Mouse (Mus musculus) lung, adult 2 months (tissue): Measurements from ENCODE around the gene Rnf145.

Source experiments
- CTCF ChIP-seq: fragments of 200-500 bp; IDR thresholded peaks from 2 replicates; pipeline ENCODE4 v1.5.1; 2011; ENCODE audit warnings: mild to moderate bottlenecking, low read length, control low read depth; ENCODE audit not compliant: insufficient read depth
- POLR2A ChIP-seq: fragments of 200-500 bp; IDR thresholded peaks from 2 replicates; pipeline ENCODE4 v1.6.1; 2011; ENCODE audit warnings: low read depth, mild to moderate bottlenecking, control low read depth, low read length, borderline replicate concordance; ENCODE audit errors: extremely low read depth

- TF ChIP-seq CTCF, result no peak
- TF ChIP-seq POLR2A, result no peak
Observed at GRCm38 (mm10) chr11:44574391-44574790, 55.6 kb downstream of the Rnf145 start.
